Mouse (Mus musculus) T-helper 17 cell (primary cell): Measurements from ENCODE around the gene Fam234a.
"Not testable (repeated sequence)": the region's sequence is repeated elsewhere in the genome, so short reads cannot be mapped to it uniquely, and the experiment has no call there.

Experiments
- in situ Hi-C, 2 experiments: fragments of 300-600 bp; cut with MboI, MseI; formaldehyde crosslinking; loops; 1 replicate in 1 of 2; 2 replicates in 1 of 2; pipeline ENCODE4 v1.15.1; 2025; ENCODE audit warnings: high pct_unique_total_duplicates in 2 of 2

The Fam234a gene

GRCm38 (mm10) chr17:26178611-26179010 lies 65.4 kb downstream of the Fam234a start:
- in situ Hi-C loops: no loop called here

GRCm38 (mm10) chr17:26175248-26175647 lies 68.8 kb downstream of the Fam234a start:
- in situ Hi-C loops: not testable (repeated sequence)

- in situ Hi-C loops: no loop called here
These were observed 76.0 kb downstream of the Fam234a start for GRCm38 (mm10) chr17:26168039-26168438.

- in situ Hi-C loops: no loop called here
These were observed 81.3 kb downstream of the Fam234a start for GRCm38 (mm10) chr17:26162736-26163135.
